Mouse (Mus musculus) activated CD4-positive, CD25-positive, alpha-beta regulatory T cell, adult 9 weeks (primary cell): ENCODE results near the gene Klhl30. TPM values are rescaled to one million over a fixed set of nuclear protein-coding genes. Genes with fewer than 3 reads are reported as not detected.

Experiments used
- polyA plus RNA-seq: library from polyadenylated mRNA; unstranded; fragments of 100-300 nt; shearing (Covaris generic); gene quantifications from one replicate; pipeline ENCODE4 v1.2.1, GENCODE M21; 2017

The Klhl30 gene
- not detected for polyA plus RNA-seq

GRCm38 (mm10) chr1:91350841-91351240 is at the start of gene Klhl30:
Klhl30 (plus strand) TSS chr1:91351016.

GRCm38 (mm10) chr1:91321760-91322438 is 28.9 kb upstream of the Klhl30 start, which contains the start of gene Espnl:
Espnl (plus strand) TSS chr1:91322075.

GRCm38 (mm10) chr1:91366215-91367108 is 15.6 kb downstream of the Klhl30 start, which contains the start of gene Erfe:
Erfe (plus strand) TSS chr1:91366430.

DNA sequence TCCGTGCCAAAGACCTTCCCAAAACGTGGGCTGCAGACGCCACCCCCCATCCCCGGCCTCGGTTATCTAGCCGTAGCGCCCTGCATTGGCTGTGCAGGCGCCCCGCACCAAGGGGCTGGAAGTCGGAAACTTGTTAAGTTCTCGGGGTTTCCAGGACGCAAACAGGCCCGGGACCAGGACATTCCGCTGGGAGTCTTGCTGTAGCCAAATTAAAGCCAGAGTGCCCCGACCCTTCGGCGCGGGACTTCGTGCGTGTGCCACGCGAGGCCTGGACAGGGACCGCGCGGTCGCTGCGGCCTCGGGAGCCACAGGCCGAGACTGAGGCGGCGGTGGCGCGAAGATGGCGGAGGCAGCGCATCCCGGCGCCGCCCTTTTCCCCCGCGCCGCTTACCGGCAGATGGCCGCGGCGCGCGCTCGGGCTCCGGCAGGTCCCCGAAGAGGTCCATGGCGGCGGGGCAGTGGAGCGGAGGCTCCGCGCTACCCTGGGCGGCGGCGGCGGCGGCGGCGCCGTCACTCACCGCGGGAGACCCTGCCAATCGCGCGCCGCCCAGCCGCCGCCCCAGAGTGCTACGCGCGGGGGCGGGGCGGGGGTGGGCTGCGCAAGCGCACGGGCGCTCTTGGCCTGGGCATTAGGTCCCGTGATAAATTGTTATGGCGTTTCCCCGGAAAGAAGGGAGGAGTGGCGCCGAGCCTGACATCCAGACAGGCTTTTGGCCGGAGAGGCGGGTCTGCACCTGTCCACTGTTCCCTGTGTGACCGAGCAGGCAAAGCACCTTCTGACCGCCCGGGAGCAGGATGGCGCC is 47.6 kb downstream of the Klhl30 start, which contains the start of gene Ilkap:
Ilkap (minus strand) TSS at position 556 of the 803 bp plus-strand sequence.

Other genes with a start within 250 kb of the Klhl30 start
- gene Rbm44, start 205.9 kb upstream of the Klhl30 start, polyA plus RNA-seq, result 0.81 TPM
- 28.2 TPM for gene Ramp1, start 171.2 kb upstream of the Klhl30 start, polyA plus RNA-seq
- 103 TPM for gene Ube2f, start 100.7 kb upstream of the Klhl30 start, polyA plus RNA-seq
- 45.3 TPM for gene Scly, start 52.7 kb upstream of the Klhl30 start, polyA plus RNA-seq
- not detected for gene Espnl, start 28.9 kb upstream of the Klhl30 start, polyA plus RNA-seq
- not detected for gene Erfe, start 15.4 kb downstream of the Klhl30 start, polyA plus RNA-seq
- gene Ilkap, start 47.8 kb downstream of the Klhl30 start, polyA plus RNA-seq, result 45.2 TPM
- gene Hes6, start 63.0 kb downstream of the Klhl30 start, polyA plus RNA-seq, result 30.4 TPM
- gene Per2, start 108.3 kb downstream of the Klhl30 start, polyA plus RNA-seq, result 2.7 TPM
- 2.3 TPM for gene Traf3ip1, start 143.6 kb downstream of the Klhl30 start, polyA plus RNA-seq
- gene Asb1, start 189.5 kb downstream of the Klhl30 start, polyA plus RNA-seq, result 11.4 TPM